Mouse (Mus musculus): ENCODE data around the gene Secisbp2l. TPM values are rescaled to one million over a fixed set of nuclear protein-coding genes. Genes with fewer than 3 reads are reported as not detected.

Secisbp2l gene
- polyA plus RNA-seq, 1 experiment from 2014 or later, result 16.8 TPM

DNA sequence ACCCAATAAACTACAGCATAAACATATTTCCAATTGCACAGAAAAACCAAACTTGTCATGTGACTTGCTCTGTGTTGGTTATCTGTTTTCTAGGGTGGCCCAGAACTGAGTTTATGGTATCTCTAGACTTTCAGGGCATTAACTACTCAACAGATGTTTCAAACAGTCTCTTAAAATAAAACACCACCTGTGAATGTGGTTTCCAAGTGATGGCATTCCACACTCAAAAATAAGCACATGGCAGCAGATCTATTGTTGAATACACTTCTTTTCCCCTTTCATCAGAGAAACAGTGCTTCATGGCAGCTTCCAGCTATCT lies 46.7 kb downstream of the Secisbp2l start:
- Histone ChIP-seq H3K9me3 (replicated peaks) (no peaks in the 10 kb centered on the region), H3K27ac (ENCODE audit: poor library complexity, severe bottlenecking) (no peak overlapping the region), H3K4me1 (replicated peaks) (peaks cover 6% of the 10 kb centered on the region), H3K36me3 (peaks cover 21% of the 10 kb centered on the region), H3K27me3 (replicated peaks) (no peaks in the 10 kb centered on the region), H3K9ac (no peak overlapping the region), H3K4me3 (no peak overlapping the region), H3K4me2 (no peak overlapping the region)
- ATAC-seq (ENCODE audit: insufficient number of reproducible peaks, low FRiP score), result no peak

DNA sequence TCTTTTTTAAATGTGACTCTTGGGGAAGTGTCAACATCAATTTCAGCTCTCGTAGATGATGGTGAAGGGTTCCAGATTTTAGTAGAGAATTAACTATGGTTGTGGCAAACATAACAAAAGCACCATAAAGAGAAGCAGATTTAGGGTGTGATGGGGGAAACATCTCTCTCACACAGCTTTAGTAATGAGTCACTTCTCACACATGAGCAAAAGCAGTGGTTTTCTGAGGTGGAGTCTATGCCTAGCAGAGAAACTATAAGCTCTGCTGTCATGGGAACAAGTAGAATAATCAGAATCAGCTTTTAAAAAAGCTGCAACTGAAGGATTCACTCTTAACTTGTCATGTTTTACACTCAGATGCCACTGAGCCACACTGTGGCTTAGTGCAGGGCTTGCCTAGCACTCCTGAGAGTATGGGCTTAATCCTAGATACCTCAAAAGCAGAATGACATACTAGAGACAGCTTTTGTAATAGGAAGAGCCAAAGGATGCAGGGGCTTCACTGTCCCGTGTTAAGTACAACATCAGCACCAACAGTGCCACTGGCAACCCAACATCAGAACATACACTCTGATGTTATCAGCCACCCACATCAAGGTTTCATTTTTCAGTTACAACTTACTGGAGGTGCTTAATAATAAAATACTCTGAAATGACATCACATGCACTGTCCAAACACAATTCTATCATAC lies 47.2 kb downstream of the Secisbp2l start:
- peaks cover 18% of the 10 kb centered on the region for H3K36me3 ChIP-seq
- no peaks in the 10 kb centered on the region for H3K27me3 ChIP-seq (replicated peaks)
- H3K4me2 ChIP-seq, result no peak overlapping the region
- WGBS, result 61% methylated on average over 2 of the region's 2 CpGs
- H3K9me3 ChIP-seq (replicated peaks), result no peaks in the 10 kb centered on the region
- no peak overlapping the region for H3K27ac ChIP-seq (ENCODE audit: poor library complexity, severe bottlenecking)
- H3K4me3 ChIP-seq, result no peak overlapping the region
- ATAC-seq (ENCODE audit: insufficient number of reproducible peaks, low FRiP score), result no peak
- no peak overlapping the region for H3K9ac ChIP-seq
- peaks cover 6% of the 10 kb centered on the region for H3K4me1 ChIP-seq (replicated peaks)

DNA sequence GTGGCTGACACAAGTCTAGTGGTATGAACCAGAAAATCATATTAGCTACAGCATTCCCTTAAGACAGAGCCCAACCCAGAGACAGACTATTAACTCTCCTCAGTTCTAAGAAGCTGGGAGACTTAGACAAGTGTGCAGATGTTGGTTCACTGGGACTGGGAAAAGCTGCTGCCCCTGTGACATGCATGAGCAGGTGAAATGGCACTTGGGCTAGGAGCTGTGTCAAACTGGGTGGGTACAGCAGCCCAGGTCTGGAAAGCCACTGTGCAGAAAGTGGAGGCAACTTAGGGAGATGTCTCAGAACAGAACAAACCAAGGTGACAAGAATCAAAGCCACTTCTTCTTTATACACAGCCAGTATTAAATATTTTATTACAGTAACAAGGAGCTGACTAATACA lies 47.9 kb downstream of the Secisbp2l start:
- H3K9ac ChIP-seq, result no peak overlapping the region
- ATAC-seq (ENCODE audit: insufficient number of reproducible peaks, low FRiP score), result no peak
- no peak overlapping the region for H3K4me3 ChIP-seq
- H3K27ac ChIP-seq (ENCODE audit: poor library complexity, severe bottlenecking), result no peak overlapping the region
- no peaks in the 10 kb centered on the region for H3K9me3 ChIP-seq (replicated peaks)
- H3K4me1 ChIP-seq (replicated peaks), result peaks cover 6% of the 10 kb centered on the region
- H3K4me2 ChIP-seq, result no peak overlapping the region
- H3K36me3 ChIP-seq, result peaks cover 13% of the 10 kb centered on the region
- no peaks in the 10 kb centered on the region for H3K27me3 ChIP-seq (replicated peaks)

DNA sequence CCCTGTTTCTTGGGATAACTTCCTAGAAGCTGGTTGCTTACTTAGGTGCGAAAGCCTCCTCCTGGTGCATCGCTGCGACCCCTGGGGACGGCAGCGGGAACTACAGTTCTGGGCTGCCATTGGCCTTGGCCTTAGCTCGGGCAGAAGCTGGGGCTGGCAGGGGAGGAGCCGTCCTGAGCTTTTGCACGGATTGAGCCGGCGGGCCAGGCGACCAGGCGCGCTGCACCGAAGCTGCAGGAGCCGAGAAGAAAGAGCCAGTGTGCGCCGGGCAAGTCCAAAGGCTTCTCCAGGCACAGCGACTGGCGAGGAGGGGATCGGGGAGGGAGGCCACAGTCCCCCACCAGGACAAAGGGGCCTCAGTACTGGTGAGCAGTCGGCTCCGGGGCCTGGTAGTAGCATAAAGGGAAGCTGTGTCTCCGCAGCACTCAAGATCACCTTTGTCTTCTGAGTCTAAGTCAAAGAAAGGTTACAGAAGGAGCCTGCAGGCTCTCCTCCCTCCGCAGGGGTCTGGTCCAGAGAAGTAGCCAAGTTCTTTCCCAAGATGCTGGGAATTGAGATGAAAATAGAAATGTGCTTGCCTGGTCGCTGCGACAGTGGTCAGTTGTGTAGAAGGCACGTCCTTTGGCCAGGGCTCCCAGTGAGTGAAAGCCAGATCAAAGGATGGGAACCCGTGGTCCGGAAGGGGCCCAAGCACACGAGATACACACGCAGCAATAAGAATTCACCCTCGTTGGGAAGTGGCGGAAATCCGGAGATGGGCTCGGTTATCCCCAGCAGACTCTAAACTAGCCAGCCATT lies 50.7 kb downstream of the Secisbp2l start:
- Histone ChIP-seq H3K27ac (ENCODE audit: poor library complexity, severe bottlenecking) (peak overlapping the region; percentile 65), H3K4me3 (peak overlapping the region; percentile 54), H3K9ac (peak overlapping the region; percentile 76), H3K4me2 (peak overlapping the region; percentile 79), H3K9me3 (replicated peaks) (no peaks in the 10 kb centered on the region), H3K36me3 (no peaks in the 10 kb centered on the region), H3K4me1 (replicated peaks) (peaks cover 6% of the 10 kb centered on the region), H3K27me3 (replicated peaks) (no peaks in the 10 kb centered on the region)
- WGBS, result 5% methylated on average over 35 of the region's 35 CpGs
- peak; percentile 82 for ATAC-seq (ENCODE audit: insufficient number of reproducible peaks, low FRiP score)

DNA sequence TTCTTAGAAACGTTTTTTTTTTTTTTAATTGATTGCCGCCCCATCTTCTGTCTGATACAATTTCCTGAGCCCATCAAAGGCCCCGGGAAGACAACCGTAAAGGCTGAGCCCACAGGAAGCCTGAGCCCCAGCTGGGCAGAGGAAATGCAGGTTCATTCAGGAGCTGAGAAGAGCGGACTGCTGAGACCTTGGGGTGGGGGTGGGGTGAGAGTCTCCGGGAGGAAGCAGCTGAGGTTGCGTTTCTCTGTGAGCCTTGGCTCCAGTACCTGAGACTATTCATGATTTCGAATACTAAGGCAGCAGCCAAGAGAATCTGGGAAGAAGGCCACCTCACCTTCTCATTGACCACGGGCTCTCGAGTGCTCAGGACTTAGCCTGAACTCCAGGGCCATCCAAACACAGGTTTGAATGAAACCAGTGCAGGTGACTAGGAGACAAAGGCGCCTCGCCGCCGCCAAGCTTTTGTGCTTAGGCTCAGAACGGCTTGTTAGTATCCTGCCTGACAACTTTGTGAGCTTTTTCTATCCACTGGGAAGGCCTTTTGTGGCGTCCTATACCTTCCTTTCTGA lies 58.0 kb downstream of the Secisbp2l start:
- Histone ChIP-seq H3K27ac (ENCODE audit: poor library complexity, severe bottlenecking) (no peak overlapping the region), H3K27me3 (replicated peaks) (peaks cover 45% of the 10 kb centered on the region), H3K4me3 (peak overlapping the region; percentile 56), H3K4me1 (replicated peaks) (peaks cover 8% of the 10 kb centered on the region; the same call in 1 of the 2 replicates), H3K36me3 (no peaks in the 10 kb centered on the region), H3K9ac (0 out of 2 replicates have a peak overlapping the region, but pooled peaks have one; percentile 10), H3K4me2 (peak overlapping the region; percentile 99), H3K9me3 (replicated peaks) (no peaks in the 10 kb centered on the region)
- no peak for ATAC-seq (ENCODE audit: insufficient number of reproducible peaks, low FRiP score)
- 4% methylated on average over 16 of the region's 16 CpGs for WGBS

DNA sequence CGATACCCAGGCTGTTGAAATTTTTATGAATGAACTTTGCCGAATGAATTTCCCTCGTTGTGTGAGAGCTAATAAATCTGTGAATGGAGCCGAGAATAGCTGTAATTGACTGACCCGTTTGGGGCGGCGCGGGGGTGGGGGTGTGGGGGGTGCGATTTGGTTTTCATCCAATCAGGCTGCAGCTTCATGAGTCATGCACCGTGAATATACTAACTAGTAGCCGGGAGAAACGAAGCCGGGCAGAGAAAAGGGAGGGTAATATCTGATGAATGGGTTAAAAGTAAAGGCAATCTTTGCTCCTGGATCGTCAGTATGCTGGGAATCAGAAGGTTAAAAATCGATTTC lies 58.6 kb downstream of the Secisbp2l start, which contains the start of gene Shc4:
Gene Shc4 (minus strand): TSS at position 63 of the 345 bp plus-strand sequence.
- peak; percentile 71 for ATAC-seq (ENCODE audit: insufficient number of reproducible peaks, low FRiP score)
- peaks cover 47% of the 10 kb centered on the region for H3K27me3 ChIP-seq (replicated peaks)
- H3K4me1 ChIP-seq (replicated peaks), result peaks cover 8% of the 10 kb centered on the region; the same call in 1 of the 2 replicates
- peak within 1 kb of the TSS; percentile 99 for H3K4me2 ChIP-seq
- H3K27ac ChIP-seq (ENCODE audit: poor library complexity, severe bottlenecking), result no peak within 1 kb of the TSS
- under 1% methylated on average over 15 of the region's 15 CpGs for WGBS
- no peaks in the 10 kb centered on the region for H3K36me3 ChIP-seq
- peak within 1 kb of the TSS; percentile 56 for H3K4me3 ChIP-seq
- peak within 1 kb of the TSS; percentile 71 for H3K9ac ChIP-seq
- no peaks in the 10 kb centered on the region for H3K9me3 ChIP-seq (replicated peaks)

DNA sequence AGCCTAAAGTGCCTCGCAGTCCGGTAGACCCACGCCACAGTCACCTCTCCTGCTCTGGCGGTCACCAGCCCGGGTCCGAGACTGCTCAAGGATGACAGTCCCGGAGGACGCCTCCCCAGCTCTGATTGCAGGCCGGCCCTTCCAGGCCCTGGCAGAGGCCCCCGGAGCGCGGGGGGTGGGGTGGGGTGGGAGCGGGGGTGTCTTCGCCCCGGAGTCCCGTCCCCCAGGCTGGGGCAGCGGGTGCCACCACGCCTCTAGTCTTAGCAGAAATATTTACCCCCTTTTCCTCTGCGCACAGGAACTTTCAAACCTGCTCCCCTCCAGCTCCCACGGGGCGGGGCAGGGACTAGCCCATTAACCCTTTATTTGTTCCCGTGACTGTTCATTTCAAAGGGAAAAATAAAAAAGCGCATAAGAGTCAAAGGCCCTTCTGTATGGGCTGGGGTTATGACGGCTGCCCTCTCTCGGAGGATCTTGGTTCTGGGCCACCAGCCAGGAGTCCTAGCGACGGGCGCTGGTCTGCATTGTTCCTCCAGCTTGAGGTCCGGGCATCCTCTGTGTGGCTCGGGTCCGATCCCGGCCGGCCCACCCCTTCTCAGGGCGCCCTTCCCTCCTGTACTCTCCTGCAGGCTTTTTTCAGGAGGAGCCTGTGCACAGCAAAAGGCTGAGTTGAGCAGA lies 59.1 kb downstream of the Secisbp2l start:
- WGBS, result under 1% methylated on average over 34 of the region's 34 CpGs
- H3K36me3 ChIP-seq, result no peaks in the 10 kb centered on the region
- H3K4me3 ChIP-seq, result peak overlapping the region; percentile 56
- H3K4me1 ChIP-seq (replicated peaks), result peaks cover 8% of the 10 kb centered on the region; the same call in 1 of the 2 replicates
- peak overlapping the region; percentile 71 for H3K9ac ChIP-seq
- no peaks in the 10 kb centered on the region for H3K9me3 ChIP-seq (replicated peaks)
- peaks cover 47% of the 10 kb centered on the region for H3K27me3 ChIP-seq (replicated peaks)
- peak; percentile 71 for ATAC-seq (ENCODE audit: insufficient number of reproducible peaks, low FRiP score)
- H3K27ac ChIP-seq (ENCODE audit: poor library complexity, severe bottlenecking), result no peak overlapping the region
- H3K4me2 ChIP-seq, result peak overlapping the region; percentile 99

DNA sequence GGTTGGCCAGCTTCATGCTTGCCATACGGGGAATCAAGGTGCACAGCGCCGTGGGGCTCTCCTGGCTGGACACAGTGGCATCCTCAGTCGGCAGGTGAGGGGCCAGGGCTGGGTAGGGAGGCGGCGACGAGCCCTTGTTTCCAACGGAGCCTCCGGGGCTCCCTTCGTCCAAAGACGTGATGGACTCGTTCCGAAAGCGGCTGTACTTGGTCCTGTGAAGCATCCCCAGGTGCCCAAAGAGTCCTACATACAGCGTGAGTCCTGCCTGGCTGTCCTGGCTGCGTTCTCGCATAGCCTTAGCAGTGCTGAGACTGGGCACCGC lies 59.6 kb downstream of the Secisbp2l start:
- 3% methylated on average over 18 of the region's 18 CpGs for WGBS
- H3K4me2 ChIP-seq, result peak overlapping the region; percentile 99

DNA sequence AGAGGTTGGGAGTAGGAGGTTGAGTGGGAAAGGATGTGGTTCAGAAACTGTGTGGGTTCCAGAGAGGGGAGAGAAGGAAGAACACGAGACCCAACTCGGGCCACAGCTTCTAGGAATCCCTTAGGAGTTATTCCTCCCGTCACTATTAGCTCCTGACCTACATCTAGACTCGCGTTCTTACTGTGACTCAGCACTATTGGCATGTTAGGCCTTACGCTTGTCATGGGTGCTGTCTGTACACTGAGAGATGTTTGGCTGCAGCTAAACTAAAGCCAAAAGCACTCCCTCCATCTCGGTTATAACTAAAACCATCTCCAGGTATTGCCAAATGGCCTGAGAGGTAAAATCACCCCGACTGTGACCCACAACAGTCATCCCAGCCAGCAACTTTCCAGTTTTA lies 66.1 kb downstream of the Secisbp2l start:
- no peaks in the 10 kb centered on the region for H3K9me3 ChIP-seq (replicated peaks)
- WGBS, result 76% methylated on average over 8 of the region's 8 CpGs
- no peaks in the 10 kb centered on the region for H3K4me1 ChIP-seq (replicated peaks)
- H3K4me2 ChIP-seq, result no peak overlapping the region
- ATAC-seq (ENCODE audit: insufficient number of reproducible peaks, low FRiP score), result no peak
- no peak overlapping the region for H3K9ac ChIP-seq
- H3K27me3 ChIP-seq (replicated peaks), result peaks cover 14% of the 10 kb centered on the region
- no peak overlapping the region for H3K4me3 ChIP-seq
- H3K27ac ChIP-seq (ENCODE audit: poor library complexity, severe bottlenecking), result no peak overlapping the region
- H3K36me3 ChIP-seq, result no peaks in the 10 kb centered on the region

More for the DNA sequence above, 59.6 kb downstream of the Secisbp2l start:
- H3K9ac ChIP-seq, result peak overlapping the region; percentile 71
- H3K36me3 ChIP-seq, result no peaks in the 10 kb centered on the region
- no peak overlapping the region for H3K27ac ChIP-seq (ENCODE audit: poor library complexity, severe bottlenecking)
- no peak for ATAC-seq (ENCODE audit: insufficient number of reproducible peaks, low FRiP score)
- peaks cover 8% of the 10 kb centered on the region; the same call in 1 of the 2 replicates for H3K4me1 ChIP-seq (replicated peaks)
- H3K9me3 ChIP-seq (replicated peaks), result no peaks in the 10 kb centered on the region
- peak overlapping the region; percentile 56 for H3K4me3 ChIP-seq
- H3K27me3 ChIP-seq (replicated peaks), result peaks cover 47% of the 10 kb centered on the region

DNA sequence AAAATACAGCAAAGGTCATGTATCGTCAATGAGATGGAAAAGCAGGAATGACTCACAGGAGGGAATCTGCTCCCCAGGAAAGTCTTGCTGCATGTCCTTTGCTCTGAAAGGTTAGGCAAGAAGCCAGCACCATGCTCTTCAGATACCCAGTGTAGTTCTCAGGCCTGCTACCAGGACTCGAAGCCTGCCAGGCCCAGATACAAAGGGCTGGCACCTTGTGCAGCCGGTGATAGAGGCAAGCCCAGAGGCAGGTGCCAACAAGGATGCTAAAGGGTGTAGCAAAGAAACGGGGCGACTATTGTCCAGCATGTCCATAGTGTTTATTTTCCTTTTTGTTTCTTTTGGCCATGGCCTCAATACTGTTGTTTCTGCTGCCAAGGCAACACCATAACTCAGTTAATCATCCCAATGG lies 76.2 kb downstream of the Secisbp2l start:
- Histone ChIP-seq H3K4me1 (replicated peaks) (no peaks in the 10 kb centered on the region), H3K4me3 (no peak overlapping the region), H3K4me2 (no peak overlapping the region), H3K9me3 (replicated peaks) (no peaks in the 10 kb centered on the region), H3K9ac (no peak overlapping the region), H3K27me3 (replicated peaks) (no peaks in the 10 kb centered on the region), H3K36me3 (no peaks in the 10 kb centered on the region), H3K27ac (ENCODE audit: poor library complexity, severe bottlenecking) (no peak overlapping the region)
- WGBS, result 72% methylated on average over 5 of the region's 5 CpGs
- no peak for ATAC-seq (ENCODE audit: insufficient number of reproducible peaks, low FRiP score)
